Mouse (Mus musculus): ENCODE data around the gene Wnk4.
"Not testable (repeated sequence)": the region's sequence is repeated elsewhere in the genome, so short reads cannot be mapped to it uniquely, and the experiment has no call there.

Wnk4 gene

DNA sequence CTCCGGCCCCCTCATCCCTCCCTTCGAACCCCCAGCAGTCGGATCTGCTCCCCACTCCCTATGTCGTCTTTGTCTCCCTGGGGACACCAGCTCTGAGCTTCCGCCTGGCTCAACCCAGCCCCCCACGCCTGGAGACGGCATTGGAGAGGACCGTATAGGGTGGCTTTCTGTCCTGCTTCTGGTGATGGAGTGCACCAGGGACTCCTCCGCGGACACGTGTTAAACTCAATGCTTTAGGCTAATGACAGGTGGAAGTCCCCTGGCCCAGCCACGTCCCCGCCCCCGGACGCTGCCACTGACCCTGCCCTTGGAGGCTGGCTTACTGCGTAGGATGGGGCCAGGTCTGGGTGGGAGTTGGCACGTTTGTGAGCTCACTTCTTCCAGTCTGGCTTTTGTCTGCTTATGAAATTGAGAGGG lies 56.1 kb downstream of the Wnk4 start:
- DNase-seq (ENCODE audit: low spot score): no peak

DNA sequence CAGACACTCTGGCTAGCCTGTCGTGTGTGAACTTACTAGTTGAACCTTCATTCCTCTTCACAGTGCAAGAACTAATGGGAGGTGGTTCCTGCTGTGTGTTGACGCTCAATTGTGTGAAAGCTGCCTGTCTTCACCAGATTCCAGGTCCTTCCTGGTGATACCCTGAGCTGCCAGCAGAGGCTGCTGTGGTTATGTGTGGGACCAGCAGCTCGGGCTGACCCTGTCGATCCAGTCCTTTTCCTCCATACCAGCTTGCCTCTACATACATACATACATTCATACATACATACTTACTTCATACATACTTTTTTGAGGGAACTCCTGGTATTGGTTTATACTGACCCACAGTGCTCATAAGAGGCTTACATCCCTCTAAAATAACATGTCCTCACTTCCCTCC lies 63.2 kb downstream of the Wnk4 start:
- DNase-seq (ENCODE audit: low spot score): peak; percentile 53

DNA sequence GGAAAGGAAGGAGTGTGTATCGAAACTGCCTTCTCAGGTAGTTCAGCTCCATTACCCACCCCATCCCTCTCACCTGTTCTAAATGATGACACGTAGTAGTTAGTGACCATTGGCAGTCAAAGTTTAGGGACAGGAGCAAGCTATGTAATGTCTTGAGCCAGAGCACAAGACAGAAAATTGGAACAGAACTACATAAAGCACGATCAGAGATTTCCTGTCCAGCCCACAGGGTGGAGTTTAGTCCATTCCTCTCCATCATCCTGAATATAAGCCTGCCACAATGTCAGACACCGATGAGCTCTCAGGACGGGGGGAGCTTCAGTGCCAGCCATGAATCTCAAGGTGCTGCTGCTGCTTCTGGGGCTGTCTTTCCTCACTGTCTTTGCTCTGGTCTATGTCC lies 64.4 kb downstream of the Wnk4 start, which contains the start of gene Aoc2:
Gene Aoc2, plus strand, starts transcription at position 301 of the 400 bp plus-strand sequence.
- DNase-seq (ENCODE audit: low spot score): no peak

DNA sequence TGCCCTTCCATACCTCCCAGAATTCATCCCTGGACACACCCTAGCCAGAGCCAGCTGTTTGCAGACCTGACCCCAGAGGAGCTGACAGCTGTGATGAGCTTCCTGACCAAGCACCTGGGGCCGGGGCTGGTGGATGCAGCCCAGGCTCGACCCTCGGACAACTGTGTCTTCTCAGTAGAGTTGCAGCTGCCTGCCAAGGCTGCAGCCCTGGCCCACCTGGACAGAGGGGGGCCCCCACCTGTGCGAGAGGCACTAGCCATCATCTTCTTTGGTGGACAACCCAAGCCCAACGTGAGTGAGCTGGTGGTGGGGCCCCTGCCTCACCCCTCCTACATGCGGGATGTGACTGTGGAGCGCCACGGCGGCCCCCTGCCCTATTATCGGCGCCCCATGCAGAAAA lies 64.8 kb downstream of the Wnk4 start:
- DNase-seq (ENCODE audit: low spot score): not testable (repeated sequence)

DNA sequence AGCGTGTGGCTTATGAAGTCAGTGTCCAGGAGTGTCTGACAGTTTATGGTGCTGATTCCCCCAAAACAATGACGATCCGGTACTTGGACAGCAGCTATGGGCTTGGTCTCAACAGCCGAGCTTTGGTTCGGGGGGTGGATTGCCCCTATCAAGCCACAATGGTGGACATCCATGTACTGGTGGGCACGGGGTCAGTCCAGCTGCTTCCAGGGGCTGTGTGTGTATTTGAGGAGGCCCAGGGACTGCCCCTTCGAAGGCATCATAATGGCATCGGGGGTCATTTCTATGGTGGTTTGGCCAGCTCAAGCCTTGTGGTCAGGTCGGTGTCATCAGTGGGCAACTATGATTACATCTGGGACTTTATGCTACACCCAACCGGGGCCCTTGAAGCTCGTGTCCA lies 65.8 kb downstream of the Wnk4 start:
- no peak for DNase-seq (ENCODE audit: low spot score)
